Mouse (Mus musculus) kidney, postnatal 0 days (tissue): ENCODE measurements around the gene Ccser1. TPM values are rescaled to one million over a fixed set of nuclear protein-coding genes. Genes with fewer than 3 reads are reported as not detected.

ENCODE experiments used
- ATAC-seq: fragments of 200-750 bp; cut with Nextera tagmentation; replicated peaks from 2 replicates; pipeline ENCODE4 v1.8.0; 2017; ENCODE audit warnings: low read depth, moderate number of reproducible peaks, moderate TSS enrichment, moderate library complexity; ENCODE audit not compliant: low FRiP score
- DNase-seq: peaks from one replicate; pipeline ENCODE4 v3.0.0-alpha.2; 2016; ENCODE audit warnings: low spot score
- H3K27ac ChIP-seq: fragments of 300-500 bp; sonication (generic); 2 replicates; pipeline ENCODE4 v1.5.1; 2014; ENCODE audit warnings: mild to moderate bottlenecking
- H3K27me3 ChIP-seq: fragments of 300-500 bp; sonication (generic); 2 replicates; pipeline ENCODE4 v1.6.1; 2014; ENCODE audit warnings: low read length, mixed read lengths; ENCODE audit not compliant: insufficient read depth
- H3K36me3 ChIP-seq: fragments of 300-500 bp; sonication (generic); 2 replicates; pipeline ENCODE4 v1.6.1; 2014; ENCODE audit warnings: low read length, mixed read lengths; ENCODE audit not compliant: insufficient read depth
- H3K4me1 ChIP-seq: fragments of 300-500 bp; sonication (generic); replicated peaks from 2 replicates; pipeline ENCODE4 v1.6.1; 2014; ENCODE audit warnings: antibody characterized with exemption, low read length, mixed read lengths; ENCODE audit not compliant: insufficient read depth
- H3K4me2 ChIP-seq: fragments of 300-500 bp; sonication (generic); 2 replicates; pipeline ENCODE4 v1.6.1; 2014; ENCODE audit warnings: mild to moderate bottlenecking, low read length, moderate library complexity, mixed read lengths
- H3K4me3 ChIP-seq: fragments of 300-500 bp; sonication (generic); replicated peaks from 2 replicates; pipeline ENCODE4 v1.5.1; 2014; ENCODE audit warnings: low read depth, low read length
- H3K9ac ChIP-seq: fragments of 300-500 bp; sonication (generic); 2 replicates; pipeline ENCODE4 v1.6.1; 2014; ENCODE audit warnings: low read depth, low read length
- H3K9me3 ChIP-seq: fragments of 300-500 bp; sonication (generic); replicated peaks from 2 replicates; pipeline ENCODE4 v1.6.1; 2016; ENCODE audit warnings: low read length, inconsistent platforms, mixed read lengths
- CTCF ChIP-seq: IDR thresholded peaks from 2 replicates; pipeline ENCODE4 v1.5.1; 2016; ENCODE audit warnings: antibody characterized with exemption, low read depth, mild to moderate bottlenecking, moderate library complexity
- WGBS: fragments of 180-500 bp; shearing (Covaris S2); extraction: QIAGEN DNeasy Blood & Tissue Kit; methylation state at CpG from one replicate; pipeline ENCODE4 v1.1.7; 2014; 5-methylcytosine and 5-hydroxymethylcytosine counted together
- polyA plus RNA-seq: library from polyadenylated mRNA; unstranded; fragments of >200 nt; fragmentation: Nextera tagmentation; extraction: Ambion mirVana; gene quantifications from 2 replicates; pipeline ENCODE4 v1.2.1, GENCODE M21; 2015

Gene Ccser1
- polyA plus RNA-seq, 1 experiment from 2014 or later: 16.7 TPM

DNA sequence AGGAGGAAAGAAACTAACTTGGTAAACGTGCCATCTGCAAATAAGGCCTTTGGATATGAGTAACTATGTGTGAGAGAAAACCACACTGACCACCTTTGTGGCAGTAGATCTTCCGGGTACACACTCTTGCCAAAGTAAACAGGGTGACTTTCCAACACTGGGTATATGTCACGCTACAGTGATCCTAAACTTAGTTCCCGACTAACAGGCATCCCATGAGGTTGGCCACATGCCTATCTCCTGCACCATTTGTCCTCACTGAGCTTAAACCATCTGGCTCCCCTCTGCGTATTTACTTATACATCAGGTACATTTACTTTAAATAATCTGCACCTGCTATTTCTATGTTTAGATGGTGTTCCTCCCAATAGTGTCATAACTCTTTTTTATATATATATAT lies 183.6 kb downstream of the Ccser1 start:
- Histone ChIP-seq H3K27me3 (no peaks in the 10 kb centered on the region), H3K27ac (no peak overlapping the region), H3K4me2 (no peak overlapping the region), H3K4me1 (no peaks in the 10 kb centered on the region), H3K4me3 (no peak overlapping the region), H3K9ac (no peak overlapping the region), H3K36me3 (no peaks in the 10 kb centered on the region), H3K9me3 (no peaks in the 10 kb centered on the region)
- WGBS: 77% methylated on average over 5 of the region's 5 CpGs
- ATAC-seq (no peak), DNase-seq (no peak)
- TF ChIP-seq CTCF: no peak

DNA sequence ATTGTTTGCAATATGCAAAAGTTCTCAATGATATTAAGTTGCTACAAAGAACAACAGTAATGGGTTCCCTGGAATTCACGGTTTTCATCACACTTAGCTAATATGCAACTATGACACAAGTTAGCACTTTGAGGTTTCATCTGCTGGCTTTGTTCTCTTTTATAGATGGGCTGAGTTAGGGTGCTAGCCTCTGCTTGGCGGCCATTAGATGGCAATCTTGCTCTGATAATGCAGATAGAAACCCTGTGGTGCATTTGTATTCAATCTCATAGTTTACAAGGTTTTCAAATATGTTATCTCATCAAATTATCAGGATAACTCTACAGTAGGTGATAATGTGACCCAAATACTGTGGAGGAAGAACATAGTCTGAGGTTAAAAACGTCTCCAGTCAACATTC lies 202.4 kb downstream of the Ccser1 start:
- H3K27me3 ChIP-seq: no peaks in the 10 kb centered on the region
- no peaks in the 10 kb centered on the region for H3K9me3 ChIP-seq
- no peak overlapping the region for H3K4me2 ChIP-seq
- no peak overlapping the region for H3K27ac ChIP-seq
- no peak for ATAC-seq
- no peak overlapping the region for H3K9ac ChIP-seq
- H3K36me3 ChIP-seq: no peaks in the 10 kb centered on the region
- no peak overlapping the region for H3K4me3 ChIP-seq
- no peaks in the 10 kb centered on the region for H3K4me1 ChIP-seq
- peak; percentile 69 for TF ChIP-seq CTCF
- peak; percentile 62 for DNase-seq
- WGBS: 15% methylated on average over 3 of the region's 3 CpGs

GRCm38 (mm10) chr6:61382991-61383390 lies 202.9 kb downstream of the Ccser1 start:
- 44% methylated on average over 3 of the region's 3 CpGs for whole genome bisulfite sequencing
- no peak for DNase-seq
- H3K36me3 ChIP-seq: no peaks in the 10 kb centered on the region

GRCm38 (mm10) chr6:61387046-61387445 lies 206.9 kb downstream of the Ccser1 start:
- no peak overlapping the region for H3K9ac ChIP-seq
- no peak overlapping the region for H3K4me2 ChIP-seq

More at GRCm38 (mm10) chr6:61382991-61383390, 202.9 kb downstream of the Ccser1 start:
- Histone ChIP-seq H3K4me3 (no peak overlapping the region), H3K4me1 (no peaks in the 10 kb centered on the region), H3K4me2 (no peak overlapping the region), H3K9ac (no peak overlapping the region), H3K27ac (no peak overlapping the region), H3K9me3 (no peaks in the 10 kb centered on the region), H3K27me3 (no peaks in the 10 kb centered on the region)
- no peak for TF ChIP-seq CTCF
- ATAC-seq: no peak

DNA sequence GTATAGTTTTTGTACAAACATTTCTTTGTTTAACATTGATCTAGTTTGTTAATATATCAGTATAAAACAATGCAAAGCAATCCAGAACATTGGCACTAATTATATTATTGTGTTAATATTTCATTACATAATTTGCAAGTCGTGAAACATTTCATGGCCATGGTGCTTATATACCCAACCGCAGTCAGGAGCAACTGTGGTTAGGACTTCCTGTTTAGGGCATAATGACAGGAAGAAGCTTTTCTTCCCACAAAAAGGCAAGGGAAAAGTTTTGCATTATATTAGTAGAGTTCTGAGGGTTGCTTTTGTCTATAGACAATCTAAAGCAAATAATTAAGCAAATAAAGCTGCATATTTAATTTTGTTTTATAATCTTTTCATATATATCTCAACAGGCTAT lies 247.4 kb downstream of the Ccser1 start:
- peaks cover 6% of the 10 kb centered on the region; the same call in 1 of the 2 replicates for H3K4me1 ChIP-seq
- no peaks in the 10 kb centered on the region for H3K36me3 ChIP-seq
- DNase-seq (no peak), ATAC-seq (no peak)
- no peak overlapping the region for H3K9ac ChIP-seq
- H3K27me3 ChIP-seq: no peaks in the 10 kb centered on the region
- no peaks in the 10 kb centered on the region for H3K9me3 ChIP-seq
- H3K27ac ChIP-seq: no peak overlapping the region
- no peak overlapping the region for H3K4me2 ChIP-seq
- H3K4me3 ChIP-seq: no peak overlapping the region
- WGBS: 82% methylated on average over 2 of the region's 2 CpGs
- no peak for TF ChIP-seq CTCF

More at GRCm38 (mm10) chr6:61387046-61387445, 206.9 kb downstream of the Ccser1 start:
- Histone ChIP-seq H3K36me3 (no peaks in the 10 kb centered on the region), H3K4me1 (no peaks in the 10 kb centered on the region), H3K4me3 (no peak overlapping the region), H3K27ac (no peak overlapping the region), H3K27me3 (no peaks in the 10 kb centered on the region), H3K9me3 (no peaks in the 10 kb centered on the region)
- WGBS: 94% methylated on average over 1 of the region's 1 CpGs
- DNase-seq (no peak), ATAC-seq (no peak)
- TF ChIP-seq CTCF: no peak

DNA sequence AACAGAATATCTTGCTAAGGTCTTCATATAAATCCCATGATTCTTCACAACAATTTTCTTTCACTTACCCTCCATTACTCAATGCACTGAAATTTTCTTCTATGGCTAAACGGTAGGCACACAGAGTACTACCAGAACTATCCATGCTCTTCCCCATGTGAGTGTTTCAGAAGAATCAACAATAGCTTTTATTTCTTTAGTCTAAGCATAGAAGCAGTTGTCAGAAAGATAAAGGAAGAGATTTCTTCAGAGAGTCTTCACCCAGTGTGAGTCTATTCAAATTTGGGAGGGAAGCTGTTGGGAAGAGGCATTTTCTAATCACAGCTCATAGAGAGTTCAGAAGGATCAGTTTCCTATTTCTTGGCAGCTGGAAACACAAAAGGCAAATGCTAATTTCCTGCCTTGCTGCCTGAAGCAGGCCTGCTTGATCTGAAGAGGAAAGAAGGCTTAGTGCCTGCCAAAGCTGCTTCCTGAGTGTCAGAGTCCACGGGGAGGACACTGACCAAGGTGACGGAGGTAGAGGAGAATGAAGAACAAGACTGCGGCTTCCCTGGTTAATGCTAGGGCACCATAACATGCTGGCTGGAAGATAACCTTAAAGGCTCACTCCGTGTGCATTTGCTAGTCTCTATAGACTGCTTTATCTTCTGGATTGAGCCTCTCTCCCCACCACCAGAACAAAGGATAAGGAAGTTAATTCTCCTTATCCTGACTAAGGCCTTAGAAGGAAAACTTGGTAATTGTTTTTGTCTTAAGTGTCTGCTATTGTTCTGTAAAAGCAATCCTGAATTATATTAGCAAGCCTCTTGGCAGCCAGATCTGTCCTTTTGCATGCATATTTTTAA lies 251.0 kb downstream of the Ccser1 start:
- peak; percentile 75 for DNase-seq
- 0 out of 2 replicates have a peak, but pooled peaks have one; percentile 52 for ATAC-seq
- no peak overlapping the region for H3K4me3 ChIP-seq

GRCm38 (mm10) chr6:61431726-61431984 lies 251.5 kb downstream of the Ccser1 start:
- Histone ChIP-seq H3K9me3 (no peaks in the 10 kb centered on the region), H3K4me1 (peaks cover 6% of the 10 kb centered on the region; the same call in 1 of the 2 replicates), H3K4me3 (no peak overlapping the region), H3K27ac (no peak overlapping the region), H3K36me3 (no peaks in the 10 kb centered on the region), H3K9ac (no peak overlapping the region), H3K4me2 (no peak overlapping the region), H3K27me3 (no peaks in the 10 kb centered on the region)
- ATAC-seq (no peak), DNase-seq (no peak)
- 71% methylated on average over 2 of the region's 2 CpGs for WGBS
- TF ChIP-seq CTCF: no peak

More for the DNA sequence above, 251.0 kb downstream of the Ccser1 start:
- no peaks in the 10 kb centered on the region for H3K9me3 ChIP-seq
- H3K4me1 ChIP-seq: peaks cover 6% of the 10 kb centered on the region; the same call in 1 of the 2 replicates
- H3K27me3 ChIP-seq: no peaks in the 10 kb centered on the region
- no peak overlapping the region for H3K27ac ChIP-seq
- no peaks in the 10 kb centered on the region for H3K36me3 ChIP-seq
- TF ChIP-seq CTCF: no peak
- no peak overlapping the region for H3K4me2 ChIP-seq
- no peak overlapping the region for H3K9ac ChIP-seq
- 26% methylated on average over 5 of the region's 5 CpGs for WGBS
